Mouse (Mus musculus): Measurements from ENCODE around the gene Insr. TPM values are rescaled to one million over a fixed set of nuclear protein-coding genes. Genes with fewer than 3 reads are reported as not detected.
"Not testable (repeated sequence)": the region's sequence is repeated elsewhere in the genome, so short reads cannot be mapped to it uniquely, and the experiment has no call there.

The Insr gene
- polyA plus RNA-seq, 1 experiment: 25.1 TPM

DNA sequence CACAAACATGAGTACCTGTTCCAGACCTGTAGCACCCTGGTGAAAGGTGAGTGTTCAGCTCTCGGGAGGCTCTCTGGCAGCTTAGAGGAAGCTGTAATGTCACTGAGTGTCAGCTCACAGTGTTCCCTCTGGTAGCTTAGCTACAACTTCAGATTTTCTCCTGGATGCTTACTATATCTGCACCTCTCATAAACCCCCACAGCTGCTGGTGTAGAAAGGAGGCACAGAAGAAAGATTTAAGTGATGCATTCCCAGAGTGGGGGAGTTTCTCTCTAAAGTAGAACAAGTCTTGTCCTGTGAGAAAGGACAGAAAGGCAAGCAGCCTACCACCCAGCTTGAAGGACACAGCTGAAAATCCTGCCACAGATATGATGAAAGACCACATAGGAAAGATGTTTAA, 107.2 kb downstream of the Insr start:
- no peak for DNase-seq (ENCODE audit: low read depth)
- TF ChIP-seq CTCF (IDR thresholded peaks at IDR 0.05; ENCODE audit: borderline replicate concordance, extremely low read depth, insufficient read depth, insufficient read length) (no peak), POLR2A (IDR thresholded peaks at IDR 0.05; ENCODE audit: borderline replicate concordance, extremely low read depth, insufficient read depth, insufficient read length, poor library complexity, severe bottlenecking) (no peak)

DNA sequence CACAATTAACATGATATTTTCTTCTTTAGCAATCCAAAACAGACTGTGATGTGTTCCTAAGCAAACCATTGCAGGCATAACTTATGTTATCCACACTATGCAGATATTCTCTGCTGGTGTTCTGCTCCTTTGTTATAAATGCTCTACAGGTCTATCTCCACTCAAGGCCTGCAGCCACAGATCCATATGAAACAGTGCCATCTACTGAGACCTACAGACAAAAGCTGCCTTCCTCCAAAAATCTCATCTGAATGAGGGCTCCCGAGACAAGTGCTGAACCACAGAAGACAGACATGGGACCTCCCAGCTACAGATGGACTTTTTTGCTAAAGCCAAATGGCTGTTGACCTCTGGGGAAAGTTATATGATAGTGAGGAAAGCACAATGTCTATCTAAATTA, 132.9 kb downstream of the Insr start:
- no peak for TF ChIP-seq POLR2A (IDR thresholded peaks at IDR 0.05; ENCODE audit: borderline replicate concordance, extremely low read depth, insufficient read depth, insufficient read length, poor library complexity, severe bottlenecking)
- no peak for TF ChIP-seq CTCF (IDR thresholded peaks at IDR 0.05; ENCODE audit: borderline replicate concordance, extremely low read depth, insufficient read depth, insufficient read length)

GRCm38 (mm10) chr8:3100416-3100815, 179.0 kb downstream of the Insr start:
- not testable (repeated sequence) for DNase-seq (ENCODE audit: low read depth)

More for the DNA sequence above, 132.9 kb downstream of the Insr start:
- DNase-seq (ENCODE audit: low read depth): no peak

Other genes starting within 250 kb of the Insr start
- gene A430078G23Rik, start 73.8 kb upstream of the Insr start, polyA plus RNA-seq (2012; rRNA removed): 0.07 and 0.19 TPM in 2 replicates
- 32.1 and 37.0 TPM in 2 replicates for gene Arhgef18, start 113.4 kb upstream of the Insr start, polyA plus RNA-seq (2012; rRNA removed)
- 4.3 and 4.9 TPM in 2 replicates for gene Pex11g, start 188.1 kb upstream of the Insr start, polyA plus RNA-seq (2012; rRNA removed)
- 0.37 and 0.49 TPM in 2 replicates for gene Tex45, start 191.2 kb upstream of the Insr start, polyA plus RNA-seq (2012; rRNA removed)
- gene Zfp358, start 213.5 kb upstream of the Insr start, polyA plus RNA-seq (2012; rRNA removed): 154 and 176 TPM in 2 replicates
- 230 and 313 TPM in 2 replicates for gene Mcoln1, start 220.8 kb upstream of the Insr start, polyA plus RNA-seq (2012; rRNA removed)
- 46.2 and 54.9 TPM in 2 replicates for gene Pnpla6, start 235.8 kb upstream of the Insr start, polyA plus RNA-seq (2012; rRNA removed)

Data from brain, embryonic 14.5 days (tissue).